Mouse (Mus musculus) ovary, postnatal 36 days (tissue): ENCODE data around the gene Gpr62.
"Not testable (repeated sequence)": the region's sequence is repeated elsewhere in the genome, so short reads cannot be mapped to it uniquely, and the experiment has no call there.

Experiments used
- DNase-seq: peaks from one replicate; pipeline ENCODE4 v3.0.0; 2022; ENCODE audit warnings: low spot score, mixed read lengths

Gene Gpr62

GRCm38 (mm10) chr9:106465571-106466200, at the start of gene Gpr62:
Gene Gpr62 (minus strand): TSS chr9:106465938.
- DNase-seq: no peak

- no peak for DNase-seq
These were observed 48.5 kb upstream of the Gpr62 start, which contains the start of gene Iqcf5 for GRCm38 (mm10) chr9:106514273-106514672. Gene Iqcf5 (plus strand): TSS chr9:106514573.

DNA sequence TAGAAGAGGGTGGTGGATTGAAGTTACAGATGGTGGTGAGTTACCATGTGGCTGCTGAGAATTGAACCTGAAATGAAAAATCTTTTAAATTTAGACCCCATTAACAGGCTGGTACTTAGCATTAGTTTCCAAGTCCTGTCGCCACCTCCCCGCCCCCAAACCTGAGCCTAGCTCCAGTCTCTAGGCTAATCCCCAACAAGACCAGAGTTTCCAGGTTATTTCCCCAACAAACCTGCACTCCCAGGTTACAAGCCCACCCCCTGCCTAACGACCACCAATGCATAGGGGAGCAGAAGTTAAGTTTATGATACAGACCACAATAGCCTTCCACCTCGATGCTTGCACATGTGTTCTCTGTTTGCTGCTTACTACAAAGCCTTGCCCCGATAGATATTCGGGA, 47.8 kb upstream of the Gpr62 start:
- DNase-seq: no peak

DNA sequence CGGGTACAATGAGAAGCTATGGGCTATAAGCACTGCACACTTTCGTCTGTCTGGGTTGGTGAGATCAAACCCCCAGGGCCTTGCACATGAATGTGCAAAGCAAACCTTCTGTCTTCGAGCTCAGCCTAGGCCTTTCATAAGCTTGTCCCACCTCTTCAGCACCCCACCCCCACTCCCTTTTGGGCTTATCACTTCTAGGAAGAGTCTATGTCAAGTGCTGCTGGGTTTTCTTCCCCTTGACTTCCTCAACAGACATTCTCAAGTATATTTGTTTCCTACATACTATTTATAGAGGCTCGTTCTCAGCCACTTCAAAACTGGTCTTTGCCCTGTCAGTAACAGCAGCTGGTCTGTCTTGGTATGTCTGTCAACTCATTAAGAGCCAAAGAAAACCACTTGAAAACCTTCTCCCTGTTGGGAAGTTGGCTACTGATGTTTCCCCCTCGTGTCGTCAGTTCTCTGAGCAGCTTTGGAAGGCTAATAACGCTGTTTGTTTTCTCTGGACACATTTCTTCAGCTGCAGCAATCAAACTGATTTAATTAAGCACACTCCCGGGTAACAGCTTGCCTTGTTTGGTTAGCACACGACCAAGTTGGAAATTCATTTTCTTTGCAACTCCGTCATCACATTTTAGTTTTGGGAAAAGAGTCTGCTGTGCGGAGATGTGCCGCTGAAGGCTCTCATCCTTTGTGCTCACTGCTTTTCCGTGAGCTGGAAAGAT, 47.2 kb upstream of the Gpr62 start:
- no peak for DNase-seq

DNA sequence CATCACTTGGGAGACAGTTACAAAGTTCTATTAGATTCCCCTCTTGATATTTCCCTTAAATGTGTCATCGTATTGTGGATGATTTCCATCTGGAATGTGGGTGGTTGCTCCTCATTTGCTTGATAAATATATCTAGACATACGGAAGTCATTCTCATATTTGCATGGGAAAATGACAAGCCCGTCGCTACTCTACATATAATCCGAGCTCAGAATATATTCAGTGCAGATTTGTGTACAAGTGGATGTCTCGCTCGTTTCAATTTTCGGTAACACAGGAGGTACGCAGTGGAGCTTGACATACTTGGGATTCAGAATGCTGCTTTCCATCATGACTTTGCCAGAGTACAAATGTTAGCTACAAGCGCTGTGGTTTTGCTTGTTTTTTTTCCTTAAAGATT, 43.6 kb upstream of the Gpr62 start:
- no peak for DNase-seq

DNA sequence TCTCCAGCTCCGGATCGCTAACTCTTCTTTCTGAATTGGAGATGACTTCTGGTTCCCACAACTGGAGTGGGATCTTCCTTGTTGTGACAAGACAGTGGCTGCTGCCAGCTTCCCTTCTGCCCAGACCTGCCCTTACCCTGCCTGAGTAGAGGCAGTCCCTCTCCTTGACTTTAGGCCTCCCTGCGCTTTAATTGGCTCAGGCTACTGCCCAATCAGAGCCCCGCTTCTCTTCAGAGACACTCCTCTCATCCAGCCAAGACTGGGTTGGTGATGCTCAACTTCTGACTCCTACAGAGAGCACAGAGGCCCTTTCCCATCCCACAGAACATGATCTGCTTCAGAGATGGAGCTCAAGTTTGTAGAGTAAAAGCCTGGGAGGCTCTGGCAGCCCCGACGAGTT, 38.5 kb upstream of the Gpr62 start:
- no peak for DNase-seq

DNA sequence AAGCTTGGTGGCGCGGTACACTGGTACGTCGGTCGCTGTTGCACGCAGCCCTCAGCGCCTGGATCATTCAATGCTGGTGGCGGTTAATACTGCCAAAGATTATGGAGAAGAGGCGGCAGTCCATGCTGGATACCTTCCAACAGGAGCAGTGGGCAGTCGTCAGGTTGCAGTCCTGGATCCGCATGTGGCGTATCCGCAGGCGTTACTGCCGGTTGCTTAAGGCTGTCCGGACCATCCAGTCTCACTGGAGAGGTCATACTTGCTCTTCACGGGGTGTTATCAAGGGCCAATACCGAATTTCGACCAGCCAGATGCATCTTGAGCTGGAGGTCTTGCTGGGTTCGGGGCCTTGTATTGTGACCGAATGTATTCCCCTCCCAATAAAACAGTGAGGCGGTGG, 36.1 kb upstream of the Gpr62 start:
- no peak for DNase-seq

DNA sequence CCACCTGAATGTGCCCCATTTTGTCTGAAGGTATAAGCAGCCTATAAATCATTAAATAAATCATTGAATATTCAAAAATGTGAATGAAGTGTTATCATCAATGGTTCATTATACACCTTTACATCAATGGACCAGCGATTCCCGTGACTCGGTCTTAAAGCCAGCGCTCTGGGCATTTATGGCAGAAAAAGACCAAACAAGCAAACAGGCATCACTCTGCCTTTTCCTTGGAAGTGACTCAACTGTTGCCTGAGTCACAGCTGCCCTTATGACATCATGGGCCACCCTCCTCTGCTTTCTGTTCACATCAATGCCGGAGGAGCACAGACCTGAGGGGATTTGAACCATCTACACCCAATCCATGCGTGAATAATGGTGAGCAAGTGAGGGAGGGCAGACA, 33.9 kb upstream of the Gpr62 start, which contains the start of gene Iqcf1:
Iqcf1 (plus strand) TSS at position 301 of the 400 bp plus-strand sequence.
- DNase-seq: no peak

GRCm38 (mm10) chr9:106487602-106488001, 21.9 kb upstream of the Gpr62 start:
- not testable (repeated sequence) for DNase-seq

DNA sequence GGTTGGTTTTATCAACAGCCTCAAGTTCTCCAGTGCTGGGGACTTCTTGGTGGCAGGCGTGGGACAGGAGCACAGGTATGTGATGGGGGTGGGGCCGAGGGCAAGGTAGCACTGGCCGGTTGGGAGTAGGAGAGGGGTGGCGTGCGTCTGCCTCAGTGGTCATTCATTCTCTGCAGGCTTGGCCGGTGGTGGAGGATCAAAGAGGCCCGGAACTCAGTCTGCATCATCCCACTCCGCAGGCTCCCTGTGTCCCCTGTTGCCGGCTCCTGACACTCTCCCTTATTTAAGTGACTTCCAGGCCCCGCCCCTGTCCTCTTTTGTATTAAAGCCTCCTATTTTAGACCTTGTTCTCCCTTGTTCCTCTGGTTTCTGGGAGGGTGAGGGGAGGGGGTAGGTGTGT, 19.3 kb upstream of the Gpr62 start:
- no peak for DNase-seq

GRCm38 (mm10) chr9:106483606-106484005, 17.9 kb upstream of the Gpr62 start:
- DNase-seq: no peak

- no peak for DNase-seq
These were observed 17.4 kb upstream of the Gpr62 start for GRCm38 (mm10) chr9:106483136-106483535.

- DNase-seq: no peak
These were observed 16.9 kb upstream of the Gpr62 start for GRCm38 (mm10) chr9:106482578-106483115.

GRCm38 (mm10) chr9:106481676-106482075, 15.9 kb upstream of the Gpr62 start:
- no peak for DNase-seq

GRCm38 (mm10) chr9:106481075-106481474, 15.3 kb upstream of the Gpr62 start:
- no peak for DNase-seq

- no peak for DNase-seq
These were observed 14.8 kb upstream of the Gpr62 start for GRCm38 (mm10) chr9:106480541-106480940.

DNA sequence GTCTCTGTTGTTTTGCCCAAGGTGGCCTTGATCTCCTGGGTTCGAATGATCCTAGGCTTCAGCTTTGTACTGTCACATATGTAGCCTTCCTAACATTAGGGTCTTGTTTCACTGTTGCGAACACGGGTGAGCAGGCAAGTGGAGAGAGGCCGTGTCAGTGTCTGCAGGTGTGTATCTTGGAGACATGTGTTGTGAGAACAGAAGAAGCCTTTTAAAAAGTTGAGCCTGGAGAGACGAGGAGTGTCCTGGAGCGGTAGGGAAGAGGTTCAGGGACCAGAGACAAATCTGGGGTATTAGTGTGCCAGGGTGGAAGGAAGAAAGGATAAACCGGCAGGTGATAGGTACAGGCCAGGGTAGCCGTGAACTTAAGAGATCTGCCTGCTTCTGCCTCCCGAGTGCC, 12.4 kb upstream of the Gpr62 start:
- no peak for DNase-seq

GRCm38 (mm10) chr9:106477649-106478048, 11.9 kb upstream of the Gpr62 start:
- DNase-seq: no peak

GRCm38 (mm10) chr9:106476924-106477484, 11.3 kb upstream of the Gpr62 start, which contains the start of gene Parp3:
Gene Parp3 (minus strand): TSS chr9:106476949.
- peak; percentile 98 for DNase-seq

- DNase-seq: peak; percentile 53
These were observed 10.5 kb upstream of the Gpr62 start for GRCm38 (mm10) chr9:106476002-106476923.

DNA sequence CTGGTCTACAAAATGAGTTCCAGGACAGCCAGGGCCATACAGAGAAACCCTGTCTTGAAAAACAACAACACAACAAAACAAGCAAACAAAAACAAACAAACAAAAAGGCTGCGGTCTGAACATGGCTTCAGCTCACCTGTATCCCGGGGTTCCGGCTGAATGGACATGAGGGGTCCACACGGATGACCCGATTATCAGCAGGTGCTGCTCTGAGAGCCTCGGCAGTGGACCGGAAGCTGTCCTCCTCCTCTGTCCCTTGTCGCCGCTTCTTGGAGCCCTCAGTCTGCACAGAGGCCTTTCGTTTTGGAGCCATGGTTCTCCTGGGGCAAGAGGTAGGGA, 9.9 kb upstream of the Gpr62 start, which contains the start of gene Rrp9:
Rrp9 (plus strand) TSS at position 301 of the 339 bp plus-strand sequence.
- DNase-seq: no peak

- DNase-seq: peak; percentile 25
These were observed 9.3 kb upstream of the Gpr62 start for GRCm38 (mm10) chr9:106475046-106475445.
